Mouse (Mus musculus) layer of hippocampus, postnatal 10 days (tissue): Measurements from ENCODE around the gene Eif5b. TPM values are rescaled to one million over a fixed set of nuclear protein-coding genes. Genes with fewer than 3 reads are reported as not detected.
"Not testable (repeated sequence)": the region's sequence is repeated elsewhere in the genome, so short reads cannot be mapped to it uniquely, and the experiment has no call there.

ENCODE experiments used
- DNase-seq, 2 experiments: peaks; one replicate each; pipeline ENCODE4 v3.0.0; 2021; ENCODE audit warnings: low spot score in 2 of 2
- total RNA-seq, 2 experiments: library from RNA; stranded (reverse); gene quantifications; 2 replicates each; pipeline ENCODE4 v1.2.3; 2021

The Eif5b gene
- total RNA-seq, 2 experiments from 2014 or later = 35.1 to 38.8 TPM

DNA sequence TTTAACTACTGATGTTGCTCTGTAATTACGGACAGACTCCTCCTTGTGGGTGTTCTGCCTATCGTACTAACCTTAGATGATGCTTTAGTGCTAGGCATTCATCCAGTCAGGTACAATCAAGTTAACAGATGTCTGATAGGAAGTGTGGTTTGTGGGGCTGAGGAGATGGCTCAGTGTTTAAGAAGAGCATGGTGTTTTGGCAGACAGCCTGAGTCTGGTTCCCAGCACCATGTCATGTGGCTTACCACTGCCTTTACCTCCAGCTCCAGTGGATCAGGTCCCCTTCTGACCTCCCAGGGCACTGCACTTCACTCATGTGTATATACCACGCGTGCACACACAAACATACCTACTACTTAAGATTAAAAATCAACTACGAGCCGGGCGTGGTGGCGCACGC is 4.1 kb downstream of the Eif5b start:
- no peak for DNase-seq

DNA sequence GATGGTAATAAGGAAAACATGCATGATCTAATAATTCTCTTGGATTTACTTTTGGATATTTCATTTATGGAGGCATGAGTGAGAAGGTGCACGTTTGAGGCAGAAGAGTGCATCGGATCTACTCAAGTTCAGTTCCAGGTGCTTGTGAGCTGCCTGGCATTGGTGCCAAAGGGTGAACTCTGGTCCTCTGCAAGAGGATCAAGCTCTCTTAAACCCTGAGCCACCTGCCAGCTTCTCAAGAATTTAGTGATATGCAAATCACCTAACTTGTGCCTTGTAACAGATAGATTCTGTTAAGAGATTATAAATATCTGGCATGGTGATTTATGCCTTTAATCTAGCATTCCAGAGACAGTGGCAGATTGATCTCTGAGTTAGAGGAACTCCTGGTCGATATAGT is 5.2 kb downstream of the Eif5b start:
- no peak for DNase-seq

DNA sequence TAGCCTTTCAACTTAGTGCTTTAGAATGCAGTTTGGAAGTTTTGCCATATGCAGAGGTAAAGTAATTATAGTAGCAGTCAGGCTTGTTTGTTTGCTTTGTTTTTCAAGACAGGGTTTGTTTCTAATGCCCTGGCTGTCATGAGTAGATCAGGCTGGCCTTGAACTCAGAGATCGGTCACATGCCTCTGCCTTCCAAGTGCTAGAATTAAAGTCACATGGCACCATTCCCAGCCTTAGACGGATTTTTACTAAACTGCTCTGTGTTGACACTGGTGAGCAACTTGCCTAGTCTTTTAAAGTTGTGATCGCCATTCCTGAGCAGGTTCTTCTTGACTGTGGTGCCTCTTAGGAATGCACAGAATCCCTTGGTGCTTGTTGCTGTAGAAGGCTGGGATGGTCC is 8.9 kb downstream of the Eif5b start:
- DNase-seq = no peak

DNA sequence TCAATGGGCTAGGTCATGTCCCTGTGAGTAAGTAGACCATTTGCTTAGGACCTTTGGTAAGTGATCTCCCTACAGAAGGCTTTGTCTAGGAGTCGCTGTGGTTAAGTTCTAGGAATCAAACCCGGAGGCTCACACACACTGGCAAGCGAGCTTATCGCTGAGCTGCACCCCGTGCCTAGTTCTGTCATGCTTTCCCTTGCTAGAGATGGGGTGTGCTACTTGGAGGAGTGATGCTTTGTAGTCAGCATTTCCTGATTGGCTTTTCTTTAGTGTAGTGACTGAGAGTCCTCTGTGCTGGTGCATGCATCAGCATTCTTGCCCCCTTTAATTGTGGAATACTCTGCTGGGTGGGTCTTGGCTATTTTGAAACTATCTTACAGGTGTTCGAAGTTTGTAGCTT is 13.8 kb downstream of the Eif5b start:
- DNase-seq = no peak

DNA sequence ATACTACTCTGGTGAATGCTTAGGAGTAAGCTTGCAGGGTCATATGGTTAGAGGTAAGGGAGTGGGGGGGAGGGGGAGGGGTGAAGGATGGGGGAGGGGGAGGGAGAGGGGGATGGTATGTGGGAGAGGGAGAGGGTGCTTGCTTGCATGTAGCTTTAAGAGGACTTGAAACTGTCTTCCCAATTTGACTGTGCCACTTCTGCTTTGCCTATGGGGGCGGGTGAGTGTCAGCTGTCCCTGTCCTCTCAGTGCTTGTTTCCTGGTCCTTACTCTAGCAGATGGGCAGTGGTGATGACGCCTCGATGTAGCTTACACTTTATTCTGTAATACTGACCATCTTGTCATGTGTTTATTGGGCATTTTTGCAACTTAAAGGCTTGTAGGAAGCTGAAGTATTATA is 14.3 kb downstream of the Eif5b start:
- no peak for DNase-seq

DNA sequence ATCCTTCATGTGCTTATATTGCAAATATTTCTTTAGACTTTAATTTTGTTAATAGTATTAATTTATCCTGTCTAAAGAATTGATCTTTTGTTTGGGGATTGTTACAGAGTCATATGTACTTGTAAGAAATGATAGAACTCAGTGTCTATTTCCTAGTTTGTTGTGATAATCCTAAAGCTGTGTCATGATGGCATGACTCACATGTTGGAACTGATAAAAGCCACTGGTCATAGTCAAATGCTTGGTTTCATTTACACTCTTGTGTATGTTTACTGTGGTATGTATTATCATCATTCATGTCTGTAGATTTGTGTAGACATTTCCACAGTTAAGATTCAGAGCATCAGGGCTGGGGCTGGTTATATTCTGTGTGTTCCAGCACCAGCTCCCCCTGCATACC is 14.7 kb downstream of the Eif5b start:
- DNase-seq = no peak

DNA sequence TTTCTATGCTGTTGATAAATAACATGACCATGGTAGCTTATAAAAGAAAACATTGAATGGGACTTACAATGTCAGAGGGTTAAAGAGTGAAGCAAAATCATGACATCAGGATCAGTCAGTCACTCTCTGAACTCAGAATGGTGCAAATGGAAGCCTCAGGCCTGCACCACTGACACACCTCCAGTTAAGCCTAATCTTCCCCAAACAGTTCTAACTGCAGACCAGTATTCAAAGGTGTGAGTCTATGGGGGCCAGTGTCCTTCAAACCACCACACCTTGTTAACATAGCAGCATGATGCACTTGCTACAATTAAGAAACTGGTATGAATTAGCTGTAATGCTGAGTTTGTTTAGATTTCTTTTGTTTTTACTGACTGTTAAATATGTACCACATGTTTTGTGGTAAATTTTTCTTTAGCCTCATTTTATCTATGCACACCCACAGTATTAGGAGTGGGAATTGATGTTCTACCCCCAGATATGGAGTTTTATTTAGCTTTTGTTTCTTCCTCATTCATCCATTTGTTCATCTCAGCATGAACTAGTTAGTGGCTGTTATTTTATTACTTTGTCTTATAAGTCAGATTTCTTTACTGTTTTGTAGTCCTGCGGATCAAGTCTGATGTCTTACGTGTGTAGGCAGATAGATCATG is 16.9 kb downstream of the Eif5b start:
- DNase-seq = no peak

DNA sequence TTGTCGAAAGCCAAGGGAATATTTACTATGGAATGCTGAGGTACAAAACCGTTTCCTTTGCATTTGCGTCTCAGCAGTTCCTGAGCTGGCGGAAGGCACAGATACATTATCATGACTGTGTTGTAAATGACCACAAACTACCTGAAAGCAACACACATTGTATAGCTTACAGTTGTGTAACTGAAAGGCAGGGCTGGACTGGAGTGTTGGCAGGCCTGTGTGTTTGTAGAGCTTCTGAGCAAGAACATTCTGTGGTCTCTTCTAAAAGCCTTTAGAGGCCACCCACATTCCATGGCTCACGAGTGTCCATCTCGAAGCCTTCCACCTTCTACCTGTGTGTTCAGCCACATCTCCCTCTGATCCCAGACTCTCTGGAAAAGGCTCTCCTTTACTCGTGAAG is 29.5 kb downstream of the Eif5b start:
- DNase-seq = no peak

DNA sequence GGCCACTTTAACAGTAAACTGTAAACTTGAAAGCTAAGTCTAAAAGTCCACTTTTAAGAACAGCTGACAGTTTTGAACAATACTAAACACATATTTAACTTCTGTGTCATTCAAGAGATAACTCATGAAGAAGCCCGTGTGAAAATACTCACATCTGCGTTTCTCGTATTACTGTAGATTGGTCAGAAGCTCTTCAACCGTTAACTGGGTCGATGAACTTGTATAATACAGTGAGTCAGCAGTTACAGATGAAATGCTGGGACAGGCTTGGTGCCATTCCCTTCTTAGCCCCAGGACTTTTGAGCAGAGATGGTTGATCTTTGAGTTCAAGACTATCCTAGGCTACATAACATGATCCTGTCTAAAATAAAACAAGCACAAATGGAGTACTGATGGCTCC is 33.6 kb downstream of the Eif5b start:
- DNase-seq = no peak

DNA sequence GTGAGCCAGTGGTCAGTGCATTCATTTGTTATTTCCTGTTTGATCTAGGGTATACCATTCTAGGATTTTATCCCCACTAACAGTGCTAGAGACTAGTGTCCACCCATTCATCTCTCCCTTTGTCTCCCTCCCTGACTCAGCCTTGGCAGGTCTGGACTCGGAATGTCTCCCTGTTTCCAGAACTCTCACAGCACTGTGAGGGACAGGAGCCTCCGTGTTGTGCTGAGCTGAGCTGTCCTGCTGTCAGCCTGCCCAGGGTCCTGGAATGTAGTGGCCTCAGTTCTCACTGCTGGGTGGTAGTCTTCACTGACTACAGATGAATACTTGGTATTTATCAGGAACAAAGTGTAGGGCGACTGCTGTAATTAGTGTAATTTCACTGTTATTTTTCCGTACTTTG is 37.7 kb downstream of the Eif5b start:
- DNase-seq = no peak

DNA sequence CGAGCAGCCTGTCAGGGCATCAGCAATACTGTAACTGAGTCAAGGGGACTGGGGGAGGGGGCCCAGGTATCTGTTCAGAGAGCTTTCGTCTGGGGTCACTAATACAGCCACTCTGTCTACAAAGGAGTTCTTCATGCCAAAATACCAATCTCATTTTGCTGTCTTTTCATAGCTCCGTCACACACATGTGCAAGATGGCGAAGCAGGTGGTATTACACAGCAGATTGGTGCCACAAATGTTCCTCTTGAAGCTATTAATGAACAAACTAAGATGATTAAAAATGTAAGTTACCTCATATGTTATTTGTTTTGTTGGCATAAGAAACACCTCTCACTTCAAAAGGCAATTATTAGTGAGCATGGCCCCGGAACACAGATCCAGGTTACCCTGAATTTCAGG is 39.6 kb downstream of the Eif5b start:
- peak in 1 of 2 experiments; percentile 27 for DNase-seq

DNA sequence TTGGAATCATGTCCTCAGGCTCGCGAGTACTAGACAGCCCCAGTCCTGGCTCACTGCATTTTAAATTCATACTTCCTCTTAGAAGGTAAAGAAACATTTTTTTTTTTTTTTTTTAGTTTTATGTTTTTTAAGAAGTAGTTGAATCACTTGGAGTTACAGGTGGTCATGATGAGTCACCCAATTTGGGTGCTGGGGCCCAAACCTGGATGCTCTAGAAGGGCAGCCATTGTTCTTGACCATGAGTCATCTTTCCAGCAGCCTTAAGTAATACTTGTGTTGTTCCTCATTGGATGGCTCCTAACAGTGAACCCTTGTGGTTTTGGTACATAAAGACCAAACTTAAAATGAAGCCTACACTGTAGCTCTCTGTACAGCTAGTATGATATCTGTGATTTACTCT is 41.1 kb downstream of the Eif5b start:
- no peak for DNase-seq

DNA sequence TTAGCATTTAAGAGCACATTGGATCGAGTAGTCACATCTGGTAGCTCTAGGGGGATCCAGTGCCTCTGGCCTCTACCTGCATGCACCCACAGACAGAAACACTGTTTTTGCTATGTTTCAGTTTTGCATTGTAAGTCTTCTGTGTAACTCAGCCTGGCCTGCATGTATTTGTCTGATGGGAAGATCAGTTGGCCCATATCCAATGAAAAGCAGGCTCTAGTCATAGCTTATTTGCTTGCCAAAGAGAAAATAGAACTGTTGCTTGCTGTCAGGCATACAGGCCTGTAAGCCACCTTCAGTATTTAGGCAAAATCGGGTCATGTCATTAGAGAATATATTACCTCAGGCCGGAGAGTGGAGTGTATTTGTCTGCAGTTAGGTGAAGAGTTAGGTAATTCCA is 50.3 kb downstream of the Eif5b start:
- no peak for DNase-seq

DNA sequence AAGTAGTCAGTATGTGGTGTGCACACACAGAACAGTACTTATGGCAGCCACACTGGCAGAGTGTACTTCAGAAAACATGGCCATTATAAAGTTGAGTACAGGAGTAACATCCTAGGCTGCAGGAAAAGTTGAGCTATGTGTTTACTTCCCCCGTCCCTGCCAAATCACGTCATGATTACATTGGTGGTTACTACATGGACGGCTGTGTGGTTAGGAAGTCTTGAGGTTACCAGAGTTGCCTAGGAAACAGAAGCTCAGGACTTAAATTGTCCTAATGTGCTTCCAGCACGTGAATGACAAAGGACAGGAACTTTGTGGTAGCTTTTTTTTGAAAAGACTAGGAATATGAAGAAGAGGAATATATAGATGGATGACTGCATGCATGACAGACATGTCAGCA is 51.8 kb downstream of the Eif5b start:
- no peak for DNase-seq

DNA sequence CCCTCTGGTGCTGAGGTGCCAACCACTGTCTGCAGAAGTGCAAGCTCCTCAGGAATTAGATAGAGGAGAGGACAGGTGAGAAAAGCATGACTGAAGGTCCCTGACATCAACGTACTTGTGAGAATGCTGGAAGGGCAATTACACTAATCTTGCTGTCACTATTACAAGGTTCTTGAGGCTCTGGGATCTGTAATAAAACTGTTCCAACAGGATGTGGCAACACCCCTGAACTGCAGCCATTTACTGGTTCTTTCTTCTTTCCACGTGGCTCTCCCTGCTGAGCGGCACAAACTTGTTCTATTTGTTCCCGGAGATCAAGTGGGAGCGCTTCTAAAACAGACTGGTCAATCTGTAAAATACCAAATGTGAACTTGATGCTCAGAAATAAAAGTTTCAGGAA is 57.4 kb downstream of the Eif5b start:
- no peak for DNase-seq

DNA sequence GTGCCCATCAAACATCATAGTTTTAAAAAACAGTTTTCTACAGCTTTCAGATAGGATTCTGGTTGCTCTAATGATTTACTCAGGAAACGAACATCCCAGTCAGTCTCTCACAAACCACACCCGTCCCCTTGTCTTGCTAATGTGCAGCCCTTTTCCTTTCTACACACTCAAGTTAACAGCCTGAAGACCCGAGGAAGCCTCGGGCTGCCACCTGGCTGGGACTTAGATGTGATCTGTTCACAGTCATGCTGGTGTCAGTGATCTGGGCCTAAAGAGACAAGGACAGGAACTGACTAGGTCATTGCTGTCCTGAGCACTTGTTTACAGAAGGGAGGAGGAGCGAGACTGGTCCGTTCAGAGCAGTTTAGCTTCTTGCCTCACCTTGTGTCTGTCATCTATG is 60.6 kb downstream of the Eif5b start:
- no peak for DNase-seq

DNA sequence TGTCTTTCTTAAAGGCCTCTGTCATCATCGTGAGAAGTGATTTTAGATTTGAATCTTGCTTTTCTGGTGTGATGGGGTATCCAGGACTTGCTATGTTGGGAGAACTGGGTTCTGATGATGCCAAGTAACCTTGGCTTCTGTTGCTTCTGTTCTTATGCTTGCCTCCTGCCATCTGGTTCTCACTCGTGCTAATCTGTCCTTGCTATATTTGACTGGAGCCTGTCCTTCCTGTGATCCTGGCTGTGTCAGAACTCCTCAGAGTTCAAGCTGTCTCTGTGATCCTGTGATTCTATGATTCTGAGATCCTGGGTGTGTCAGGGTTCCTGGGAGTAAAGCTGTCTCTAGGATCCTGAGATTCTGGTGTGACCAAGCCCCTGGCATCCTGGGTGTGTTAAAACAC is 64.3 kb downstream of the Eif5b start:
- DNase-seq = not testable (repeated sequence)

DNA sequence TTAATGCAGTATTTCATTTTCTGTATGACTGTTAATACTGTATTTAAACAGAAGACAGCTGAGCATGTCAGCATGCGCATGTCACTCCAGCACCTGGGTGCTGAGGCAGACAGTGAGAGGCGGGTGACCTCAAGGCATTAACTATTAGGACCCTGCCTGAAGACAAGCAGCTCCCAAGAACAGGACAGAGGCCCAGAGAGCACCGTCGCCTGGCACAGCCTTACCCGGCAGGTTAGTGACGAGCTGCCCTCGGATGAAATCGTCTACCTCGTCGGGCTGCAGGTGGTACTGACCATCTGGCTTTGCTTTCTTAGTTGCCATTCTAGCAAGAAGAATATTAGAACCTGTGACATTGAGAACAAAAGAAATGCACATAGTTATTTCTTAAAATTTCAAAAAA is 69.5 kb downstream of the Eif5b start:
- DNase-seq = no peak

DNA sequence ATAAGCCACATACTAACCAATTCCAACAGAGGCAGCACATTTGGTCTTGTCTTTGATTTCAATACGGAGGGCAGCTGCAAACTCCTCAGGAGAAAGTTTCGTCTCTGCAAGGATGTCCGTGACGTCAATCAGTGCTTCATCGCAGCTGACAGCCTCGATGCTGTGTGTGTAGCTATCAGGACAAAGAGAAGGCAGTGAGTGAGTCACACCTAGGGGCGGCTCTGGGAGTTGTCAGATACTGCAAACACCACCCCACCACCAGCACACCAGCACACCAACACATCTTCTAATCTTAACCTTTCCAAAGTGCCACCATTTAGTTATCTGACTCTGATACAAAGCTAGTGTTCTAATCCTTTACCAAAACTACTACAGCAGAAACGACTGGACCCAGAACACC is 73.5 kb downstream of the Eif5b start:
- no peak for DNase-seq

DNA sequence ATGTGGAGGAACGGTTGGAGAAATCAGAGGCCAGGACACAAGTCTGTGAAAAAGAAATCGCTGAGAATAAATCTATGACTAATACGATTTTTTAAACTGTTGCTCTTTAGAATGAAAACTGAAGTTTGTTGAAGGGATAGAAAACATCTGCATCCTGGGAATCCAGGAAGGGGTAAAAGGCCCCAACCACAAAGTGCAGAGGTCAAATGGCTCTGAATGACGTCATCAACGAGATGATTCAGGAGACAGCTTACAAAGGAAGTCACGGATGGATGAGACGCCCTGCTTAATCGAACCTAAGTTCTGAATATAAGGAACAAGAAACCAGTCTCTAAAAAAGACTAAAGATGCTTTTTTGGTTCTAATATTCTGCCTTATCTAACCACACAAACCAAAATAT is 83.5 kb downstream of the Eif5b start:
- no peak for DNase-seq

DNA sequence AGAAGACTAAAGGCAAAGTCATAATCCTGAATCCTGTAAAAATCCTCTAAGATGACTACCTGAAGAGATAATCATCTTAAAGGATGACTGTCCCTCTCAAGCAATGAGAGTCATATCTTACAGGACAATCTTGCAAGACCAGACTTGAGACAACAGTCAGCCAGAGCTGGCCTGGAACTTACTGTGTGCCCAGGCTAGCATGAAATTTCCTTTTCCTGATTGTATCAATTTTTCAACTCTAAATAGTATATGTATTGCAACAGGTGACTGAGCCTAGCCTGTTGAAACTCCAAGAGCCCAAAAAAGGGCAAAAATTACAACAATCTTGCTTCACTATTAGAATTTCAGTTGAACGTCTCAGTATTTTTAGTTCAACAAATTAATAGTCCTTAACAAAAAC is 105.4 kb downstream of the Eif5b start:
- DNase-seq = no peak

DNA sequence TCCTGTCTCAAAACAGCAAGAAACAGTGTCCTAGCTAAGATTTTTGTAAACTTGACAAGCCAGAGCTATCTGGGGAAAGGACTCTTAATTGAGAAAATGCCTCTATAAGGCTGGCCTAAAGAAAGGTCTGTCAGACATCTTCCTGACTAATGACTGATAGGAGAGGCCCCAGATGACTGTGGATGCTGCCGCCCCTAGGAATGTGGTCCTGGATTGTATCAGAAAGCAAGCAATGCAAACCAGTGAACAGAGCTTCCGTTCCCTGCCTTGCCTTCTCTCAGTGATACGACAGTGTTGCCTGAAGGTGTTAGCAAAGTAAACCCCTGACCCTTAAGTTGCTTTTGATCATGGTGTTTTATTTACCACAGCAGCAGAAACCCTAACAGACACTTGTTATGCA is 106.0 kb downstream of the Eif5b start:
- DNase-seq = no peak
